Mouse (Mus musculus) midbrain, postnatal 0 days (tissue): Measurements from ENCODE around the gene Trim69. TPM values are rescaled to one million over a fixed set of nuclear protein-coding genes. Genes with fewer than 3 reads are reported as not detected.

Experiments used
- ATAC-seq: fragments of 200-750 bp; cut with Nextera tagmentation; 2 replicates; pipeline ENCODE4 v1.8.0; 2017; ENCODE audit warnings: moderate number of reproducible peaks, mild to moderate bottlenecking, moderate TSS enrichment, moderate library complexity; ENCODE audit not compliant: low FRiP score
- DNase-seq: peaks from one replicate; pipeline ENCODE4 v3.0.0-alpha.2; 2015; ENCODE audit warnings: low spot score
- H3K27ac ChIP-seq: fragments of 300-500 bp; sonication (generic); 2 replicates; pipeline ENCODE4 v1.5.1; 2014; ENCODE audit warnings: low read depth, mild to moderate bottlenecking, low read length, mixed read lengths
- H3K27me3 ChIP-seq: fragments of 300-500 bp; sonication (generic); 2 replicates; pipeline ENCODE4 v1.6.1; 2014; ENCODE audit warnings: low read length, control low read depth, mixed read lengths; ENCODE audit not compliant: insufficient read depth
- H3K36me3 ChIP-seq: fragments of 300-500 bp; sonication (generic); 2 replicates; pipeline ENCODE4 v1.6.1; 2014; ENCODE audit warnings: low read length, control low read depth, mixed read lengths; ENCODE audit not compliant: insufficient read depth
- H3K4me1 ChIP-seq: fragments of 300-500 bp; sonication (generic); 2 replicates; pipeline ENCODE4 v1.6.1; 2014; ENCODE audit warnings: mild to moderate bottlenecking, control low read depth, antibody characterized with exemption, low read length, mixed read lengths; ENCODE audit not compliant: insufficient read depth
- H3K4me2 ChIP-seq: fragments of 300-500 bp; sonication (generic); 2 replicates; pipeline ENCODE4 v1.6.1; 2014; ENCODE audit warnings: low read depth, mild to moderate bottlenecking, low read length, mixed read lengths; ENCODE audit not compliant: poor library complexity, severe bottlenecking
- H3K4me3 ChIP-seq: fragments of 300-500 bp; sonication (generic); 2 replicates; pipeline ENCODE4 v1.5.1; 2014; ENCODE audit warnings: low read depth, mild to moderate bottlenecking, low read length, moderate library complexity
- H3K9ac ChIP-seq: fragments of 300-500 bp; sonication (generic); replicated peaks from 2 replicates; pipeline ENCODE4 v1.6.1; 2014; ENCODE audit warnings: mild to moderate bottlenecking, low read length, moderate library complexity, mixed read lengths; ENCODE audit not compliant: poor library complexity, severe bottlenecking
- H3K9me3 ChIP-seq: fragments of 300-500 bp; sonication (generic); 2 replicates; pipeline ENCODE4 v1.6.1; 2016; ENCODE audit warnings: low read length, control low read depth
- CTCF ChIP-seq: IDR thresholded peaks from 2 replicates; pipeline ENCODE4 v1.5.1; 2016; ENCODE audit warnings: antibody characterized with exemption, mild to moderate bottlenecking
- WGBS: fragments of 180-500 bp; shearing (Covaris S2); extraction: QIAGEN DNeasy Blood & Tissue Kit; methylation state at CpG from one replicate; pipeline ENCODE4 v1.1.7; 2014; 5-methylcytosine and 5-hydroxymethylcytosine counted together
- polyA plus RNA-seq: library from polyadenylated mRNA; unstranded; fragments of >200 nt; fragmentation: Nextera tagmentation; extraction: Ambion mirVana; gene quantifications from 2 replicates; pipeline ENCODE4 v1.2.1, GENCODE M21; 2015
- total RNA-seq: library from RNA; depleted of rRNA; stranded (reverse); fragments of >200 nt; gene quantifications from 2 replicates; pipeline ENCODE4 v1.2.3, GENCODE M21; 2014; rRNA removed

Trim69 gene
- total RNA-seq (not detected in 2 replicates), polyA plus RNA-seq (not detected in 2 replicates)

- TF ChIP-seq CTCF: peak; percentile 80
- no peaks in the 10 kb centered on the region for H3K9me3 ChIP-seq
- no peak within 1 kb of the TSS for H3K4me2 ChIP-seq
- no peak within 1 kb of the TSS for H3K4me3 ChIP-seq
- no peaks in the 10 kb centered on the region for H3K36me3 ChIP-seq
- no peaks in the 10 kb centered on the region for H3K27me3 ChIP-seq
- no peak within 1 kb of the TSS for H3K27ac ChIP-seq
- WGBS: 34% methylated on average over 2 of the region's 2 CpGs
- DNase-seq (peak; percentile 83), ATAC-seq (0 out of 2 replicates have a peak, but pooled peaks have one; percentile 41)
- no peaks in the 10 kb centered on the region for H3K4me1 ChIP-seq
- H3K9ac ChIP-seq: no peak within 1 kb of the TSS
These were observed at the start of gene Trim69 for GRCm38 (mm10) chr2:122160680-122161079. TSS of gene Trim69 (plus strand) at chr2:122160700.

- no peak for DNase-seq
- peaks cover 8% of the 10 kb centered on the region; the same call in 1 of the 2 replicates for H3K36me3 ChIP-seq
- H3K27ac ChIP-seq: no peak overlapping the region
- no peaks in the 10 kb centered on the region for H3K4me1 ChIP-seq
- H3K4me3 ChIP-seq: peak overlapping the region; percentile 96
- no peaks in the 10 kb centered on the region for H3K27me3 ChIP-seq
- H3K9me3 ChIP-seq: no peaks in the 10 kb centered on the region
- H3K9ac ChIP-seq: no peak overlapping the region
- peak overlapping the region; percentile 57 for H3K4me2 ChIP-seq
- no peak for TF ChIP-seq CTCF
- 88% methylated on average over 2 of the region's 2 CpGs for WGBS
- ATAC-seq: no peak
These were observed 43.6 kb upstream of the Trim69 start for GRCm38 (mm10) chr2:122116888-122117287.

- Histone ChIP-seq H3K4me2 (peak within 1 kb of the TSS; percentile 57), H3K9ac (peak within 1 kb of the TSS; percentile 96), H3K4me3 (peak within 1 kb of the TSS; percentile 96), H3K9me3 (no peaks in the 10 kb centered on the region), H3K27ac (peak within 1 kb of the TSS; percentile 96), H3K4me1 (no peaks in the 10 kb centered on the region), H3K27me3 (no peaks in the 10 kb centered on the region), H3K36me3 (peaks cover 8% of the 10 kb centered on the region; the same call in 1 of the 2 replicates)
- DNase-seq: peak; percentile 98
- TF ChIP-seq CTCF: peak; percentile 41
- WGBS: under 1% methylated on average over 45 of the region's 47 CpGs
- peak; percentile 99 for ATAC-seq
These were observed 42.2 kb upstream of the Trim69 start, which contains the start of gene Spg11 for GRCm38 (mm10) chr2:122117961-122118958. TSS of gene Spg11 (minus strand) at chr2:122118386.

GRCm38 (mm10) chr2:122125680-122126572, 34.6 kb upstream of the Trim69 start:
- WGBS: 58% methylated on average over 12 of the region's 12 CpGs
- TF ChIP-seq CTCF: no peak
- no peak overlapping the region for H3K27ac ChIP-seq
- no peaks in the 10 kb centered on the region for H3K4me1 ChIP-seq
- H3K9me3 ChIP-seq: no peaks in the 10 kb centered on the region
- ATAC-seq (no peak), DNase-seq (no peak)
- H3K4me2 ChIP-seq: no peak overlapping the region
- H3K9ac ChIP-seq: no peak overlapping the region
- no peak overlapping the region for H3K4me3 ChIP-seq
- H3K27me3 ChIP-seq: no peaks in the 10 kb centered on the region
- H3K36me3 ChIP-seq: no peaks in the 10 kb centered on the region

- Histone ChIP-seq H3K4me1 (no peaks in the 10 kb centered on the region), H3K27ac (no peak overlapping the region), H3K27me3 (no peaks in the 10 kb centered on the region), H3K4me3 (no peak overlapping the region), H3K9me3 (no peaks in the 10 kb centered on the region), H3K9ac (no peak overlapping the region), H3K4me2 (no peak overlapping the region), H3K36me3 (no peaks in the 10 kb centered on the region)
- no peak for DNase-seq
- no peak for ATAC-seq
- WGBS: 44% methylated on average over 5 of the region's 5 CpGs
- no peak for TF ChIP-seq CTCF
These were observed 33.6 kb upstream of the Trim69 start for GRCm38 (mm10) chr2:122126765-122127347.
